Mouse (Mus musculus) naive thymus-derived CD4-positive, alpha-beta T cell, adult 2 months (primary cell): ENCODE measurements around the gene Prkce.

Experiments
- DNase-seq: peaks from one replicate; pipeline ENCODE4 v3.0.0-alpha.2; 2011; ENCODE audit warnings: low read depth

The Prkce gene

GRCm38 (mm10) chr17:86176722-86177121 is 9.1 kb downstream of the Prkce start:
- DNase-seq, result no peak

GRCm38 (mm10) chr17:86183788-86184187 is 16.2 kb downstream of the Prkce start:
- DNase-seq, result no peak

GRCm38 (mm10) chr17:86184552-86185209 is 17.1 kb downstream of the Prkce start:
- DNase-seq, result peak; percentile 49

GRCm38 (mm10) chr17:86185584-86185983 is 18.0 kb downstream of the Prkce start:
- no peak for DNase-seq

GRCm38 (mm10) chr17:86187777-86188176 is 20.2 kb downstream of the Prkce start:
- peak; percentile 61 for DNase-seq

DNA sequence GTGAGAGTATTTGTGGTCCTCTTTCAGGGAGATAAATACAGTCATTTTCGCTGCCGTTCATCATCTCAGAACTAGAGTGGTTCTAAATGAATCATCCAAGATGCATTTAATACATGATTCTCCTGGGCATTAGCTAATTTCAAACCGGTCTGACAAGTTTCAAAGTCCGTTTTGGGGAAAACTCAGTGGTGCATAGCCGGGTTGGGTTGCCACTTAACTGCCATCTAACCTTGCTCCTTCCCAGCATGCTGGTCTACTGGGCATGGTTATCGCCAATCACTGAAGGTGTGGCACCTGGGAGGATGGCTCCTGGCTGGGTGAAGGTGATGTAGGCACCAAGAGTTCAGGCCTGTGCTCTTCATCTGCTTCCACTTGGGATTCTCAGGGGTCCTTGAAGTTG is 26.4 kb downstream of the Prkce start:
- no peak for DNase-seq

GRCm38 (mm10) chr17:86194921-86195320 is 27.3 kb downstream of the Prkce start:
- DNase-seq, result no peak

DNA sequence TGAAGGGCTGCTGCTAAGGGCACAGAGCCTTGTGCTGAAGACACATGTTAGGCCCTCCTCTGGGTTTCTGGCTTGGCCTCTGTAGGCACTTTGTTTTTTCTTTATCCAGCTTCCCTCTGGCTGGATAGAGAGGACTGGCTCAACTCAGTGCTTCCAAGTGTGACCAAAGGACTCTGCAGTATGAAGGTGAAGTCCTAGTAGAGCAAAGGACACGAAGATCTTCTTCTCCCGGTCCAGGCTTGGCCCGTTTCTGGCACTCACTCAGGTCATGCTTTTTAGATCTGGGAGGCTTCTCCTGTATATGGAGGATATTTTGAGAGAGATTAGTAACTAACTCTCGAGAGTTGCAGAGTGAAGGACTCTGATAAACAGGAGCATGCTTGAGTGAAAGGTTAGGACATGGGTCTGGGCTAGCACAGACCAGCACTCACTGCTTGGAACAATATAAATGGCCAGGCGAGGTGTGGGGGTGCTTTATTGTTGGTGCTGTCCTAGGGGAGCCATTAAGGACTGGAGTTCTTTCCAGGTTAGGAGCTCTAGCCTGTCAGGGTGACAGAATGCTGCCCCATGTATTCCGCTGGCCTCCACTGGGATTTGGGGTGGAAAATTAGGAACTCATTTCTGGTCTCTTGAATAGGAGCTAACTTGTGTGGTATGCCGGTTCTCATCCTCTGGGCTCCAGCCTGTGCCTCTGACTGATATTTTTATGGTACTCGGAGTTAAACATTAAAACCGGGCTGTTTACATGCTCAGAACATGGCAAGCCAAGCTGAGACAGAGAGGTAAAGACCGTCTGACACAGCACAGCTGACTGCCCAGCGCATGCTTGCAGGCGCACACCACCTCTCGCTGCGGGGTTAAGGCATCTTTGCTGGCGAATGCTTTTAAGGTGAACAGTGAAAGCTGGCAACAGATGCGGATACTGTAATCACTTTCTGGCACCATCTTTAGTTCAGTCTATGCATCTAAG is 31.2 kb downstream of the Prkce start:
- no peak for DNase-seq

DNA sequence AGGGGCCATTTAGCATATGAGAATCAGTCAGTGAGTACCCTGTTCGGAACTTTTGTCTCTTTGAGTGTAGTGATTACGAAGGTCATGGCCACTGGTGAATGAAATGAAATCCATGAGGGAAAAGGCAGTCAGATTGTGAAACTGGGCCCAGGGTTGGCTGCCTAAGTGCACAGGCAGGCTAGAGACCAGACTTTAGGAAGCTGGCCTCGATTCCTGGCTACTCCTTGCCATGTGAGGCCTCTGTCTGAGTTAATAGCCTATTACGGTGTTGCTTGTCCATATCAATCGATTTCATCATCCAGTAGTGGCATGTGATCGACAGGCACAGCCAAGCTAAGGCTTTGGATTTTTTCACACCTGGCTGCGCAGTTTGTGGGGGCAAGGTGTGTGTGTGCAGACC is 34.4 kb downstream of the Prkce start:
- no peak for DNase-seq

DNA sequence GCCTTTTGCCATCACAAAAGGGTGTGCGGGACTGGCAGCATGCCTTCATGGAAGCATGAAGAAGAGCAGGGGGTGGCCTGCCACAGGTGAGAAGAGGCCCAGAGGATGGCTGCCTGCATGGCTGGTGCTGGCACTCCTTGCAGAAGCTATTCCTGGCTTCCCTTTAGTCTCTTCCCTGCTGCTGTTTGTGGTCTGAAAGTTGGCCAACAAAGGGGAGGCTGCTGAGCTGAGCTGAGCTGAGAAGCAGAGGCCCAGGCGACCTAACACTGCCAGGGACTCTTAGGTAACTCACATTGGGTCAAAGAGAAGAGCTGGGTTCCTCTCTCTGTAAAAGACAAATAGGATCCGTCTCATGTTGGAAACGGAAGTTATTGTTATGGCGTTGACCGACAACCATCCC is 35.4 kb downstream of the Prkce start:
- no peak for DNase-seq

- DNase-seq, result no peak
Observed at GRCm38 (mm10) chr17:86203531-86204450, 36.2 kb downstream of the Prkce start.

DNA sequence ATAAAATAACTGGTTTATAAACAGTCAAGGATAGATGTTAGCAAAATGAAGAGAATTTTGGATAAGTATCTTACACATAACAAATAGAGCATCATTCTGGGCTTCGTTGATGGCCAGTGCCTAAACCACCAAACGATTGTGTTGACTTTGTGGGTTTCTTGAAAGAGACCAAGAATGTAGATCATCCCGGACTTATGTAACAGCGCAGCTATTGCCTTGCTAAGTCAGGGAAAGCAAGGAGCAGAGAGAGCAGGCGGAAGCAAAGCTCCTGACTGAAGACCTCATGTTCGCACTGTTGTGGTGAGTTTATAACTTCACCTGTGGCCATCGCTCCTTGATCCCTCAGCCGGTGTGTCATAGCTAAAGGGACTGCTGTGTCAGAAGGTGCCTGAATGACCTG is 38.7 kb downstream of the Prkce start:
- DNase-seq, result peak; percentile 61

- DNase-seq, result no peak
Observed at GRCm38 (mm10) chr17:86208057-86208820, 40.7 kb downstream of the Prkce start.

DNA sequence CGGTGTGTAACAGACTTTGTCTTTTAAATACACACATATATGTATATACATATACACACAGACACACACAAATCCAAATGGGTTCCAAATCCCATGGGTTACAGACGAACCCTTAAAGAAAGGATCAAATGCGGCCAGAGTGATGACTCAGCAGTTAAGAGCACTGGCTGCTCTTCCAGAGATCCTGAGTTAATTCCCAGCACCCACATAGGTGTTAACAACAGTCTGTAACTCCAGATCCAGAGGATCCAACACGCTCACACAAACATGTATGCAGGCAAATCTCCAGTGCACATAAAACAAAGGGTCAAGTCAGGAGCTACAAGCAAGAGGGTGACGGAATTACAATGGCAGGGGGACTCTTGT is 41.2 kb downstream of the Prkce start:
- no peak for DNase-seq

GRCm38 (mm10) chr17:86209680-86210251 is 42.2 kb downstream of the Prkce start:
- no peak for DNase-seq

DNA sequence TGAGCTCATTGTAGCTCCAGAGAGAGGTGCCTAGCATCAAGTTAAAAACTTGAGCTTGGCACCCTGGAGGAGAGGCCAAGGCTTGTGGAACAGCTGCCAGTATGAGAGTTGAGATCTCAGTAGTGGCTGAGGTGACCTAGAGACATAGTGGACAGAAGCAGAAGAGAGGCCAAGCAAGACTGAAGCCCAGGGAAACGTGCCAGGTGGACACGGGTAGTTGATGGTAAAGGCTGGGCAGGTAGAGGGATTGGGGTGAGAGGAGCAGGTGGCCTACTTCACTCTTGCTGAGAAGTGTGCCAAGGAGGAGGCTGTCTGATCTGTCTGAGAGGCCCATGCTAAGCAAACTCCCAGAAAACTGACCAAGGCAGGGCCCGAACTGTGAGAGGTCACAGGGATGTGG is 44.6 kb downstream of the Prkce start:
- DNase-seq, result no peak

GRCm38 (mm10) chr17:86214285-86214684 is 46.7 kb downstream of the Prkce start:
- DNase-seq, result no peak

DNA sequence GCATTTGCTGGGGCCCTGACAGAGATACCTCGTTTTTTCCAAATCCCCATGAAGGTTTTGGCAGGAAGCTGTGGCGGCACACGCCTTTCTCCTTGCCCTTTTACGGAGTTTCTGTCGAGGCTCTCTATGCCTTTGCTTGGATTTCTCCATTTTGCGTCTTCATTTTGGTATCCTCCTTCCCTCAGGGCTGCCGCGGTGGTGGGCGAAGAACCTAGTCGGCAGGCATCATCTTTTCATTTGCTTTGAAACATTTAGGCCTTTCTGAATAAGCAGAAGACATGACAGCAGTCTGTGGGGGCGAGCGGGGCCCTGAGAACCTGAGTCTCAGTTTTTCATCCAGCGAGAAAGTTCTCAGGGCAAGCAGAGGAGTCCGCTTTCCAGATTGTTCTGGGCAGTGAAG is 47.2 kb downstream of the Prkce start:
- no peak for DNase-seq

- DNase-seq, result peak; percentile 84
Observed at GRCm38 (mm10) chr17:86215771-86216170, 48.2 kb downstream of the Prkce start.

DNA sequence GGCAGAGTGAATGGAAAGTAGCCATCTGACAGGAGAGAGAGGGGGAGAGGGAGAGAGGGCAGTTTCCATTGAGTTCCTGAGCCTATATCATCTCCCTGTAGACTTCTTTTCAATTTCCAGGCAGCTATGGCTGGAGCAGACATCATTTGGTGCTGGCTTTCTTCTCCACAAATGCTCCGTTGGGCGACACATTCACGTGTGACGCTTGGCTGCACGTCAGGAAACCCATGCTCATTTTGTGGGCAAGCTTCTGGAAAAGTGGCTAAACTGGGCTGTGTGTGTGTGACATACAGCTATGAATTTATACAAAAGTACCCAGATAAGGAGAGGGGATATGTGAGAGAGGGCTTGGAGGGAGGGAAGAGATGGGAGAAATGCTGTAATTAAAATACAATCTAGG is 49.9 kb downstream of the Prkce start:
- no peak for DNase-seq

- DNase-seq, result no peak
Observed at GRCm38 (mm10) chr17:86218553-86218952, 51.0 kb downstream of the Prkce start.
